Mouse (Mus musculus) lung, postnatal 36 days (tissue): Measurements from ENCODE around the gene Far2.

ENCODE experiments used
- DNase-seq: peaks from one replicate; pipeline ENCODE4 v3.0.0; 2022; ENCODE audit warnings: mixed read lengths

Gene Far2

GRCm38 (mm10) chr6:148227542-148227941 is 180.5 kb downstream of the Far2 start:
- DNase-seq, result no peak
